Mouse (Mus musculus) limb, embryonic 11.5 days (tissue): Measurements from ENCODE around the gene Lrrc10. TPM values are rescaled to one million over a fixed set of nuclear protein-coding genes. Genes with fewer than 3 reads are reported as not detected.
"Not testable (repeated sequence)": the region's sequence is repeated elsewhere in the genome, so short reads cannot be mapped to it uniquely, and the experiment has no call there.

Experiments
- ATAC-seq: fragments of 200-750 bp; cut with Nextera tagmentation; 2 replicates; pipeline ENCODE4 v1.8.0; 2017; ENCODE audit warnings: low read depth; ENCODE audit not compliant: insufficient number of reproducible peaks, low FRiP score, low TSS enrichment
- DNase-seq: peaks from one replicate; pipeline ENCODE4 v3.0.0-alpha.2; 2015; ENCODE audit warnings: low spot score
- H3K27ac ChIP-seq: fragments of 300-500 bp; sonication (generic); replicated peaks from 2 replicates; pipeline ENCODE4 v1.5.1; 2014; ENCODE audit warnings: low read depth, mild to moderate bottlenecking, low read length
- H3K27me3 ChIP-seq: fragments of 300-500 bp; sonication (generic); 2 replicates; pipeline ENCODE4 v1.6.1; 2014; ENCODE audit warnings: mild to moderate bottlenecking, low read length, mixed read lengths; ENCODE audit not compliant: control insufficient read depth, insufficient read depth
- H3K36me3 ChIP-seq: fragments of 300-500 bp; sonication (generic); 2 replicates; pipeline ENCODE4 v1.6.1; 2014; ENCODE audit warnings: mild to moderate bottlenecking, low read length, moderate library complexity, mixed read lengths; ENCODE audit not compliant: control insufficient read depth, insufficient read depth
- H3K4me1 ChIP-seq: fragments of 300-500 bp; sonication (generic); 2 replicates; pipeline ENCODE4 v1.6.1; 2014; ENCODE audit warnings: low read length, mixed read lengths; ENCODE audit not compliant: control insufficient read depth, insufficient read depth
- H3K4me2 ChIP-seq: fragments of 300-500 bp; sonication (generic); 2 replicates; pipeline ENCODE4 v1.6.1; 2014; ENCODE audit warnings: low read depth, mild to moderate bottlenecking, moderate library complexity; ENCODE audit not compliant: severe bottlenecking
- H3K4me3 ChIP-seq: fragments of 300-500 bp; sonication (generic); 2 replicates; pipeline ENCODE4 v1.5.1; 2014; ENCODE audit warnings: low read depth, low read length
- H3K9ac ChIP-seq: fragments of 300-500 bp; sonication (generic); 2 replicates; pipeline ENCODE4 v1.6.1; 2014; ENCODE audit warnings: mild to moderate bottlenecking, low read length
- H3K9me3 ChIP-seq: fragments of 300-500 bp; sonication (generic); 2 replicates; pipeline ENCODE4 v1.6.1; 2016; ENCODE audit warnings: low read length; ENCODE audit not compliant: control insufficient read depth
- WGBS: fragments of 180-500 bp; shearing (Covaris S2); extraction: QIAGEN DNeasy Blood & Tissue Kit; methylation state at CpG from one replicate; pipeline ENCODE4 v1.1.7; 2014; 5-methylcytosine and 5-hydroxymethylcytosine counted together
- polyA plus RNA-seq: library from polyadenylated mRNA; unstranded; fragments of >200 nt; fragmentation: Nextera tagmentation; extraction: Ambion mirVana; gene quantifications from 2 replicates; pipeline ENCODE4 v1.2.1, GENCODE M21; 2014

The Lrrc10 gene
- polyA plus RNA-seq, 1 experiment from 2014 or later, result 0.11 TPM

GRCm38 (mm10) chr10:117026176-117026575, 19.0 kb upstream of the Lrrc10 start:
- WGBS, result 75% methylated on average over 8 of the region's 8 CpGs
- H3K36me3 ChIP-seq, result no peaks in the 10 kb centered on the region
- DNase-seq (no peak), ATAC-seq (no peak)
- no peak overlapping the region for H3K4me2 ChIP-seq
- peaks cover 9% of the 10 kb centered on the region; the same call in 1 of the 2 replicates for H3K4me1 ChIP-seq
- no peaks in the 10 kb centered on the region; the same call in 1 of the 2 replicates for H3K27me3 ChIP-seq
- no peaks in the 10 kb centered on the region for H3K9me3 ChIP-seq
- H3K27ac ChIP-seq, result no peak overlapping the region
- H3K9ac ChIP-seq, result no peak overlapping the region
- H3K4me3 ChIP-seq, result no peak overlapping the region

GRCm38 (mm10) chr10:117031160-117031559, 14.0 kb upstream of the Lrrc10 start:
- Histone ChIP-seq H3K9ac (no peak overlapping the region), H3K4me1 (0 out of 2 replicates have a peak, but pooled peaks cover 7% of the 10 kb centered on the region), H3K4me3 (no peak overlapping the region), H3K4me2 (no peak overlapping the region), H3K36me3 (no peaks in the 10 kb centered on the region), H3K27ac (no peak overlapping the region), H3K27me3 (no peaks in the 10 kb centered on the region), H3K9me3 (no peaks in the 10 kb centered on the region)
- ATAC-seq, result no peak
- WGBS, result 91% methylated on average over 3 of the region's 3 CpGs
- DNase-seq, result no peak

GRCm38 (mm10) chr10:117033785-117034184, 11.4 kb upstream of the Lrrc10 start:
- H3K9me3 ChIP-seq, result no peaks in the 10 kb centered on the region
- H3K4me2 ChIP-seq, result no peak overlapping the region
- ATAC-seq (peak; percentile 35; the same call in 1 of the 2 replicates), DNase-seq (peak; percentile 89)
- no peak overlapping the region for H3K27ac ChIP-seq
- no peaks in the 10 kb centered on the region for H3K36me3 ChIP-seq
- 24% methylated on average over 8 of the region's 8 CpGs for WGBS
- no peak overlapping the region for H3K4me3 ChIP-seq
- H3K9ac ChIP-seq, result no peak overlapping the region
- 0 out of 2 replicates have a peak, but pooled peaks cover 7% of the 10 kb centered on the region for H3K4me1 ChIP-seq
- H3K27me3 ChIP-seq, result no peaks in the 10 kb centered on the region

- no peak for DNase-seq
- Histone ChIP-seq H3K27me3 (no peaks in the 10 kb centered on the region), H3K4me2 (no peak overlapping the region), H3K9ac (no peak overlapping the region), H3K27ac (no peak overlapping the region), H3K9me3 (no peaks in the 10 kb centered on the region), H3K4me1 (peaks cover 5% of the 10 kb centered on the region; the same call in 1 of the 2 replicates), H3K36me3 (no peaks in the 10 kb centered on the region), H3K4me3 (no peak overlapping the region)
- WGBS, result 77% methylated on average over 6 of the region's 6 CpGs
- ATAC-seq, result no peak
These were observed 4.8 kb upstream of the Lrrc10 start for GRCm38 (mm10) chr10:117040355-117040754.

- 89% methylated on average over 14 of the region's 14 CpGs for WGBS
- no peak for DNase-seq
- no peak overlapping the region for H3K9ac ChIP-seq
These were observed 2.8 kb upstream of the Lrrc10 start for GRCm38 (mm10) chr10:117042295-117042694.

GRCm38 (mm10) chr10:117043497-117044166, 1.5 kb upstream of the Lrrc10 start:
- WGBS, result 38% methylated on average over 16 of the region's 16 CpGs
- not testable (repeated sequence) for H3K36me3 ChIP-seq, H3K4me2 ChIP-seq, H3K4me3 ChIP-seq, H3K9ac ChIP-seq, H3K27me3 ChIP-seq, H3K27ac ChIP-seq, DNase-seq, H3K9me3 ChIP-seq
- peaks cover 11% of the 10 kb centered on the region; the same call in 1 of the 2 replicates for H3K4me1 ChIP-seq
- 0 out of 2 replicates have a peak, but pooled peaks have one; percentile 27 for ATAC-seq

More at GRCm38 (mm10) chr10:117042295-117042694, 2.8 kb upstream of the Lrrc10 start:
- H3K27ac ChIP-seq, result no peak overlapping the region
- H3K4me3 ChIP-seq, result no peak overlapping the region
- peaks cover 9% of the 10 kb centered on the region; the same call in 1 of the 2 replicates for H3K4me1 ChIP-seq
- no peaks in the 10 kb centered on the region for H3K27me3 ChIP-seq
- no peak overlapping the region for H3K4me2 ChIP-seq
- no peaks in the 10 kb centered on the region for H3K9me3 ChIP-seq
- H3K36me3 ChIP-seq, result no peaks in the 10 kb centered on the region
- ATAC-seq, result no peak

- H3K4me2 ChIP-seq, result no peak overlapping the region
- H3K4me3 ChIP-seq, result no peak overlapping the region
- H3K9ac ChIP-seq, result no peak overlapping the region
- no peaks in the 10 kb centered on the region for H3K27me3 ChIP-seq
- ATAC-seq (no peak), DNase-seq (no peak)
- H3K4me1 ChIP-seq, result peaks cover 15% of the 10 kb centered on the region; the same call in 1 of the 2 replicates
- no peak overlapping the region for H3K27ac ChIP-seq
- WGBS, result 82% methylated on average over 4 of the region's 4 CpGs
- no peaks in the 10 kb centered on the region for H3K9me3 ChIP-seq
- H3K36me3 ChIP-seq, result peaks cover 14% of the 10 kb centered on the region
These were observed 4.1 kb downstream of the Lrrc10 start for GRCm38 (mm10) chr10:117049253-117049652.

- 71% methylated on average over 4 of the region's 4 CpGs for WGBS
- H3K4me2 ChIP-seq, result no peak overlapping the region
- no peak overlapping the region for H3K4me3 ChIP-seq
- no peak overlapping the region for H3K27ac ChIP-seq
- H3K9ac ChIP-seq, result no peak overlapping the region
- H3K36me3 ChIP-seq, result peaks cover 20% of the 10 kb centered on the region
- DNase-seq, result no peak
- peaks cover 15% of the 10 kb centered on the region; the same call in 1 of the 2 replicates for H3K4me1 ChIP-seq
- H3K9me3 ChIP-seq, result no peaks in the 10 kb centered on the region
- no peaks in the 10 kb centered on the region for H3K27me3 ChIP-seq
- no peak for ATAC-seq
These were observed 4.9 kb downstream of the Lrrc10 start for GRCm38 (mm10) chr10:117049961-117050597.
